Mouse (Mus musculus): ENCODE results near the gene Rab3il1.
A peak's percentile ranks its signal among the peaks of the same experiment; 100 is the strongest.

Gene Rab3il1

DNA sequence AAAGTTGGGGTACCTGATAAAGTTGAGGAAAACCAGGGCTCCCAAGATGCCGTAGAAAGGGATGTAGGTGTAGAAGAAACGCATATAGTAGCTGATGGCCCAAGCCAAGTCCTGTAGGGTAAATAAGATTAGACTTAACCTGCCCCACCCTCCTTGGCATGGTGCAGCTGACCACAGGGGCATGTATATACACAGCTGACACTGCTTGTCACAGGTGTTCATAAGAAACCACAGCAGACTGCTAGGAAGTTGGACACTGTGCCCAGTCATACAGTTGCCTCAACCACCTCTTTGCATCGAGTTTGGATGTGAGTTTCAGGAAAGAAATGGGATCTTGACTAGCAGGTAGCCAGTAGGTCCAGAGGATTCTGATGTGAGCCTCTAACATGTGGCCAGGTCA is 65.0 kb downstream of the Rab3il1 start:
- no peak for TF ChIP-seq GATA4 (IDR thresholded peaks at IDR 0.05; ENCODE audit: insufficient replicate concordance, low read length)

DNA sequence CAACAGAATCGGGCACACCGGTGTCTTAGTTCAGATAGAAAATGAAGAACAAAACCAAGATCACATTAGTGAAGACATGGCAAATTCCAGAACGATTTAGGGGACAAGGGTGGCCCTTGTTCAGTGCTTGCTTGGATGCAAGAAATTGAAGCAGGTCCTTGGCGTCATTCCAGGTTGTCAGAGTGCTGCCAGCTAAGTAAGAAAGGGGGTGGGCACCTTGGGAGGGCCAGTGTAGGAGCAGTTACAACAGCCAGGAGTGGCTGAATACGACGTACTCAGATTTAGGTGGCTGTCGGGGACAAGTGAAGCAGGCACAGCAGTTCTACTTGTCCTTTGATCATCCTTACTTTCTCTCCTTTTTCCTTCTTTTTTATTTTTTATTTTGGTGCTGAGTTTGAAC is 66.2 kb downstream of the Rab3il1 start:
- TF ChIP-seq GATA4 (IDR thresholded peaks at IDR 0.05; ENCODE audit: insufficient replicate concordance, low read length) = no peak

DNA sequence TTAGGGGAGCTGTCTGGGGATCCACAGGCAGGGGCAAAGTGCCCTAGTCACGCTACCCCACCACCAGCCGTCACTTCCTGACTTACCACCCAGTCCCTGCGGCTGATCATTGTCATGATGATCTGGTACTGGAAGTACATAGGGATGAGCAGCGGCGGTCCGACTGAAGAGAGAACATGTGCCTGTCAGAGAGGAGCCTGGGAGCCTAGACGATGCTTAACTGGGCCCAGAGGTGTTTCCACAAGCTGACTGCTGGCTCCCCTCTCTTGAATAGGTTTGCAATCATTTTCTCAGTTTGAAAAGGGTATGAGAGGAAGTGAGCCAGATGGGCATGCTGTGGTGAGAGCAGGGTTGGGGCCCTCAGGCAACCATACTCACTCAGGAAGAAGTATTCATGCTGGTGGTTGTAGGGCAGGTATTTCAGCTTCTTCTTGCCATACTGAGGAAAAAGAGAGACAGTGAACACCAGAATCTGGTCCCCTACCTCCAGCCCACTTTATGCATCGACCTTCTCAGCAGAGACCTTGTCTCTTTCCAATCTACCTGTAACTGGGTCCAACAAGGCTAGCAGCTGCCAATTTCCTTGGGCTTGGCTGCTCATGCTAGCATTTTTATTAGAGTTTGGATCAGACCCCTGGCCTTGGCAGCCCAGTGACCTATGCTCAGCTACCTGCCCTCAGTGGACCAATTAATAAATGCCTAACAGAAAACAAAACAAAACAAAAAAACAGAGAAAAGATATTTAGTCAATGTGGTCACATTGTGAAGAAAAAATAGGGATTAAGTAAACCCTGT is 68.9 kb downstream of the Rab3il1 start:
- TF ChIP-seq GATA4 (IDR thresholded peaks at IDR 0.05; ENCODE audit: insufficient replicate concordance, low read length) = no peak

DNA sequence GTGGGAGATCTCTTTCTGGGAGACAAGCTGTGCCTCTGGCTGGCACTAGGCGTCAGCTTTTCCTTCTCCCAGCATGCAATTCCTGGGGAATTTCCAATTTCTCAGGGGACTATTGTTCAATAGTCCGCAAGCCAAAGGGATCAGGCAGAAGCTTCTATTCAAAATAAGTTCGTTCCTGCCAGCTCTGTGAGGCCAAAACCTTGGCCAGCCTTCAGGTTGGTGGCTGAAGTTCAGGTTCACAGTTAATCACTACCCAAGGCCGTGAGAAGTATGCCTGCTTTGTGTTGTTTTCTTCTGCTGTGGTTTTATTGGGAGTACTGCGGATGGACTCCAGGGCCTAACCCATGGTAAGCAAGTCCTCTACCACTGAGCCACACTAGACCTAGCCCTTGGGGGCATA is 69.7 kb downstream of the Rab3il1 start:
- no peak for TF ChIP-seq GATA4 (IDR thresholded peaks at IDR 0.05; ENCODE audit: insufficient replicate concordance, low read length)

DNA sequence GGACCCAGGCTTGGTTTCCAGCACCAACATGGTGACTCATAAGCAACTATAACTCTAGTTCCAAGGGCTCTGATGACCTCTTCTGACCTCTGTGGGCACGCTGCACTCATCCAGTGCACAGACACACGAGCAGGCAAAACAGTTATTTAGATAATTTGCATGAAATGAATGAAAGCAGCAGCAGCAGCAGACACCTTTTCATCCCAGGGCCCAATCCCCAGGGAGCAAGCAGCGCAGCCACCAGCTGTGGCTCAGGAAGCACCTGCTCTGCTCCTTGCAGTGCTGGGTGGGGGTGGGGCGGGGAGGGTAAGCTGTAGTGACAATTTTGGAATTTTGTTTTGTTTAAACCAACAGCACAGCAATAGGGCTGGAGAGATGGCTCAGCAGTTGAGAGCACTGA is 70.4 kb downstream of the Rab3il1 start:
- no peak for TF ChIP-seq GATA4 (IDR thresholded peaks at IDR 0.05; ENCODE audit: insufficient replicate concordance, low read length)

DNA sequence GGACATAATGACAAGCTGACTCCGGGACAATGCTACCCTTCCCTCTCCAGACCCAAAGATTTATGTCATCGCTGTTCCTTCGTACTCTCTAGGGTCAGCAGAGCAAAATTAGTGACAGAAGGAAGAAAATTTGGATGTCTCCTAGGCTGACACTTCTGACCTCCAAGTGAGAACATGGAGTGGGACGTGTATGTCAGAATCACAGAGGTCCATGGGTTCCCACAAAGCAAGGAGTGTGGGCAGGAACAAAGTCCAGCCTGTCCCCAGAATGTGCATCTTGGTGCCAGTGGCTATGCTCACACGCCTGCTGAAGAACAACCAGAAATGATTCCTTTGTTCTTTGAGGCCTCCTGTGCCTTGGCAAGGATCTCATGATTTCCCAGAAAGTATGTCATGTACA is 71.7 kb downstream of the Rab3il1 start:
- no peak for TF ChIP-seq GATA4 (IDR thresholded peaks at IDR 0.05; ENCODE audit: insufficient replicate concordance, low read length)

DNA sequence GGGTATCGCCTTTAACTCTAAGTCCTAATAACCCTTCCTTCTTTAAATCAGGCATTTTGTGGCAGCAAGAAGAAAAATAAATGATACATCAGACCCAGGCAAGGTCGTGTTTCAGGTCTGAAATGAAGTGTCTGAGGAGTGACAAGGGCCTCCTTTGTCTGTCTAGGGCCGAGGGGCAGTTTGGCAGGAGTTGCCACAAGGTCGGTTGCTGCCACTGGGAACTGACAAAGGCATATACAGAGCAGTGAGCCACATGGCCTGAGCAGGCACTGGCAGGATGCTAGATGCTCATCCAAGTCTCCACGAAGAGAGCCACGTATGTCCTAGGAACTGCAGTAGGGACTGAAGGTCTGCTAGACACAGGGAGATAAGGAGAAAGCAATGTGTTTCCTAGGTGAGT is 76.9 kb downstream of the Rab3il1 start:
- no peak for TF ChIP-seq GATA4 (IDR thresholded peaks at IDR 0.05; ENCODE audit: insufficient replicate concordance, low read length)

DNA sequence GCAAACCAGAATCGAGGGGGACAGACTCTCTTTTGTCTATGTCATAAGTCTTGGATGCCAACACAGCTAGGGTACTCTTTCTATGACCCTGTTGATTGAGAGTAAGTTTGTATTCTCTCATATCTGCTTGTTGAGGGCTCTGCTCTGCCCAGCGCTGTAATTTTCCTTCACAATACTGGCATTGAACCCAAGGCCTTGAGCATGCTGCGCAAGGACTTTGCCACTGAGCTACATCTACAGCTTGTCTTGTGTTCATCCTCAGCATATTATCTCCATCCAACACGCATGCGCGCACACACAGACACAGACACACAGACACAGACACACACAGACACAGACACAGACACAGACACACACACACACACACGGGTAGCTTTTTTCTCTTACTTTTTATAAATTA is 78.9 kb downstream of the Rab3il1 start:
- no peak for TF ChIP-seq GATA4 (IDR thresholded peaks at IDR 0.05; ENCODE audit: insufficient replicate concordance, low read length)

DNA sequence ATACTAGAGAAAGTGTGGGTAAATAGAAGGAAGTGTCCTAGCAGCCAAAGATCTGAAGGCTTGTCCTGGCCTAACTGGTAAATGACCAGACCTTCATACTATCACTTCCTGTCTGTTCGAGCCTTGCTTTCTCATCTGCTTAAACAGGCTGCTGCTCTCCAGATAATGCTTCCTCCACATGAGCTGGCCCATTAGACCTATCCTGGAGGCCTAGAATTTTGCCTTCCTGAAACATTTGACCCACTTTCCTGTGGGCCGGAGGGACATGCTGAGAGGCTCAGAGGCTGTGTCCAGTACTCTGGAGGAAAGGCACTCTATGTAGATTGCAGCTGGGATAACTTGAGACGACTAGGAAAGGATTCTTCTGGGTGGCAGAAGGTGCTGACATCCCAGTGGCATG is 80.6 kb downstream of the Rab3il1 start:
- peak; percentile 82 for TF ChIP-seq GATA4 (IDR thresholded peaks at IDR 0.05; ENCODE audit: insufficient replicate concordance, low read length)

DNA sequence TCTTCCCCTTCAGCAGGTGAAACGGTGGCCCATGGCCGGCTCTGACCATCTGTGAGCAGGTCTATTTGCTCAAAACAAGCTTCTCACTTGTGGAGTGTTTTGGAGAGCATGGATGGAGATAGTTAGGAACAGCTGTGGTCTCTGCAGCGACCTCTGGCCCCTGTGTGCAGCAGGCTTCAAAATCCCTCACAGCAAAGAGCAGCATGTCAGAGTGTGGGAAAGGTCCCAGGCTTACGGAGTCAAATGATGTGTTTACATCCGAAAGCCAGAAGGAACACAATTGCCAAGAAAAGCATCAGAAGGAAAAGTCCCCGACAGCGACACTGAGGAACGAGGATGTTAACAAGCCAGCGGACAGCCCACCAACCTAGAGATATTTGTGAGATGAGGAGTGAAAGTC is 84.0 kb downstream of the Rab3il1 start:
- TF ChIP-seq GATA4 (IDR thresholded peaks at IDR 0.05; ENCODE audit: insufficient replicate concordance, low read length) = no peak

DNA sequence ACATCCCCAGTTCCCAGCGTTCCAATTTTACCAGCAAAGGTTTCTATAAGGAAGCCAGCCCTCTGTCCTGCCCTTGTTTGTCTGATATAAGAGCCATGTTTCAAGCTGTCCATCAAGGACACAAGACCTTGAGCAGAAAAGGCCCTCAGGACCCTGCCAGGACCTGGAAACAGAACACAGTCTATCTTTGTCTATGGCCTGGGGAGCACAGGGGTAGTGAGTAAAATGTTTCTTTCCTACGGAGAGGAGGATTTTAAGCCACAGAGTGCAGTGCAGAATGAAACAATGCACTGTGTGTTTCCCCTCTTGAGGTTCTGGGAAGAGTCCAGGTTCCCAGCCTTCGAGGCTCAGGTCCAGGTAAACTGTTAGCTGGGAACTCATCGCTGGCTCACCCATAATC is 85.5 kb downstream of the Rab3il1 start:
- TF ChIP-seq GATA4 (IDR thresholded peaks at IDR 0.05; ENCODE audit: insufficient replicate concordance, low read length) = no peak

Data from liver, adult (tissue).